Mouse (Mus musculus) cerebellum, adult 18-20 months (tissue): ENCODE results near the gene Plekha5.

Source experiments
- DNase-seq, 2 experiments: peaks; one replicate each; pipeline ENCODE4 v3.0.0; 2021

Plekha5 gene

DNA sequence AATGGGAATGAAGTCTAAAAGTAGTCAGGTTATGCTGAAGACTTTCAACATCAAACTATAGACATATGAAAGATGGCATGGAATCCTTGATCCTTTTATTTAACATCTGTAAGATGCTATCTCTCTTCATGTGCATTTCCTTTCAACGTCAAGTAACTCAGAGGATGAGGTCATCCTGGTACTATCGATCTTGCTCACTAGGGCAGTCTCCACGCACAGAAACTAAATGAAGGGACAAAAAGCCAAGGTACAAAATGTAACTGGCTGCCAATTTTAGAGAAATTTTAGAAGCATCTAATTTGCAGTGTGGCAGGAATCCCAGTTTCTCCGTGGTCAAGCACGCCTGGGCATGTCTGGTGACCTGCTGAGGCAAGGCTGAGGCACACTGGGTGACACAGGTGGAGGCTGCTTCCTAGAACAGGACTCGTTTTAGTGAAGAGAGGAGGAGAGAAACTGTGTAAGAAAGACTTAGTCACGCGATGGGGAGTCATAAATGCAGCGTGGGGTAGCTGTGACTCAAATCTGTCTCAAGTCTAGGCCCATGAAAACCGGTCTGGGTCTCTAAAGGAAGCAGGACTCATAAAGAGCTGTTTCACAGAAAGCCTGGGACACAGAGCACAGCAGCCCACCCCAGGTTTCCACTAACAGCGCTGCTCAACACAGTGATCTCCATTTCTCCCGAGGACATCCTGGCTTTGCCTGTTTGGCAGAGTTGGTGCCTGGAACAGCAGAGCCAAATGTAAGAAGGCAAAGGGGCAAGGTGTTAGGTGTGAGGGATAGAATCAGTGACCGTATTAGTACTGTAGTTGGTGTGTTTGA, 196.9 kb downstream of the Plekha5 start:
- no peak for DNase-seq

DNA sequence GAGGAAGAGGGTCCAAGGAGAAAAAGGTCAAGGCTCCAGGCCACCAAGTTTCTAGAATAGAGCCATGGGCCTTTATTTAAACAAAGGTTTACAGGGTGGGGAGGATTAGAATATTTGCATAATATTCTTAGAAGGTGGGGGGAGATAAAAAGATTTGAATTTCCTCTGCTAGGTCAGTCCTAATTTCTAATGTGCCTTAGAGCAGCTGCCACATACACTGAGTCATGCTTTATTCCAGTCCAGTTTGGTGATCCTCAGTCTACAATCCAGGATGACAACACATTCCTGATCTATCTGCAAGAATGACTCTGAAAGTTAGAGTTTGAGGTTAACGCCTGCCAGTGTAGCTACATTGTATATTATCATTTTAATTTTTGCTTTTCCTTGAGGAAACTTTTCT, 197.8 kb downstream of the Plekha5 start:
- DNase-seq, result no peak

DNA sequence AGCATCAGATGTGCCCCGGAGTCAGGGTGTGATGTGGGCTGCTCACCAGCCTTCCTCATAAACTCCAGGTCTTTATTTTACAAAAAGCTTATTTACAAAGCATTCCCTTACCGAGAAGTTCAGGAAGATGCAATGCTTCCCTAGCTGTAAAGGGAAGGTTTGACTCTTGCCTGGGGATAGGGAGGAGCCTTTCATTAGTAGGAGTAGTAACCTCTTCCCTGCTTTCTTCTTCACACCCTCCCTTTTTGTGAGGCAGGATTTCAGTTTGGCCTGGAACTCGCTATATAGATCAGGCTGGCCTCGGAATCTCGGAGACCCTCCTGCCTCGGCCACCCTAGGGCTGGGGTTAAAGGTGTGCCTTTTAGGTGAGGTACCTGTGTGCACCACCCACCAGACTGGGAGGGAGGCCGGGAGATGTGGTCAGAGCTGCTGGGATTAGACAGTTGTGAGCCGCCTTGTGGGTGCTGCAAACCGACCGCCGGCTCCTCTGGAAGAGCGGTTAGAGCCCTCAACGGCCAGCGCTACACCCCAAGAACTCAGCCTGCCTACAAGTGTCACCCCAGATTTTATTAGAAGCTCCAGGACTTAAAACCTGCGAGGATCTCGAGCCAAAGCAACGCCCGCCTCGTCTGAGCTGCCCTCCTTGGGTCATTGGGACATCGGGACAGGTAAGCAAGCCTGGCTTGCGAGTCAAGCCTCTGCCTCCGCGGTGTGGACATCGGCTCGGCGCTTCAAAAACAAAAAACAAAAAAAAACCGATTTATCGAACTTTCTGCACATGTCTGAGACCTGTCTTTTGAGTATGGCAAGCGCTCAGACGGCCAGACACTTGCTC, 198.8 kb downstream of the Plekha5 start, which contains the start of gene Aebp2:
Gene Aebp2 (plus strand): TSS at position 273 of the 835 bp plus-strand sequence.
- DNase-seq, result peak in 1 of 2 experiments; percentile 29

DNA sequence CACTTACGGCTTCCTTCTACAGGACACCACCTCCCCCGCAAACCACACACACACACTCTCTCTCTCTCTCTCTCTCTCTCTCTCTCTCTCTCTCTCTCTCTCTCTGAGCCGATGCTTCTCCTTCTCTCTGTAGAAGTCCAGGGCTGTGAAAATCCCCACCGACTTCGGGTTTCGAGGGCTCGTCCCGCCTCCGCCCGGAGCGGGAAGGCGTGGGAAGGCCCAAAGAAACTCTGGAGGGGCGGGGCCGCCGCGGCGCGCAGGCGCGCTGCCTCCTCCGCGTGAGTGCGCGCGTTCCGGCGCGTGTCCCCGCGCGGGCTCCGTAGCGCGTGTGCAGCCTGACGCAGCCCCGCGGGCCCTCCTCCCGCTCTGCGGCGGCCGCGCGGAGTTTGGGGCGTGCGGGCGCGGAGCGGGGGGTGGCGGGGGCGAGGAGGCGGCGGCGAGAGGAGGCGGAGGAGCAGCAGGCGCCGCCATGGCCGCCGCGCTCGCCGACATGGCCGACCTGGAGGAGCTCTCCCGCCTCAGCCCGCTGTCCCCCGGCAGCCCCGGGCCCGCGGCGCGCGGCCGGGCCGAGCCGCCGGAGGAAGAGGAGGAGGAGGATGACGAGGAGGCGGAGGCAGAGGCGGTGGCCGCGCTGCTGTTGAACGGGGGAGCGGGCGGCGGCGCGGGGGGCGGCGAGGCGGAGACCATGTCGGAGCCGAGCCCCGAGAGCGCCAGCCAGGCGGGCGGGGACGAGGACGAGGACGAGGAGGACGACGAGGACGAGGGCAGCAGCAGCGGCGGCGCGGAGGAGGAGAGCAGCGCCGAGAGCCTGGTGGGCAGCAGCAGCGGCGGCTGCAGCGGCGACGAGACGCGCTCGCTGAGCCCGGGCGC, 199.6 kb downstream of the Plekha5 start:
- peak; percentile 89 to 97 for DNase-seq

DNA sequence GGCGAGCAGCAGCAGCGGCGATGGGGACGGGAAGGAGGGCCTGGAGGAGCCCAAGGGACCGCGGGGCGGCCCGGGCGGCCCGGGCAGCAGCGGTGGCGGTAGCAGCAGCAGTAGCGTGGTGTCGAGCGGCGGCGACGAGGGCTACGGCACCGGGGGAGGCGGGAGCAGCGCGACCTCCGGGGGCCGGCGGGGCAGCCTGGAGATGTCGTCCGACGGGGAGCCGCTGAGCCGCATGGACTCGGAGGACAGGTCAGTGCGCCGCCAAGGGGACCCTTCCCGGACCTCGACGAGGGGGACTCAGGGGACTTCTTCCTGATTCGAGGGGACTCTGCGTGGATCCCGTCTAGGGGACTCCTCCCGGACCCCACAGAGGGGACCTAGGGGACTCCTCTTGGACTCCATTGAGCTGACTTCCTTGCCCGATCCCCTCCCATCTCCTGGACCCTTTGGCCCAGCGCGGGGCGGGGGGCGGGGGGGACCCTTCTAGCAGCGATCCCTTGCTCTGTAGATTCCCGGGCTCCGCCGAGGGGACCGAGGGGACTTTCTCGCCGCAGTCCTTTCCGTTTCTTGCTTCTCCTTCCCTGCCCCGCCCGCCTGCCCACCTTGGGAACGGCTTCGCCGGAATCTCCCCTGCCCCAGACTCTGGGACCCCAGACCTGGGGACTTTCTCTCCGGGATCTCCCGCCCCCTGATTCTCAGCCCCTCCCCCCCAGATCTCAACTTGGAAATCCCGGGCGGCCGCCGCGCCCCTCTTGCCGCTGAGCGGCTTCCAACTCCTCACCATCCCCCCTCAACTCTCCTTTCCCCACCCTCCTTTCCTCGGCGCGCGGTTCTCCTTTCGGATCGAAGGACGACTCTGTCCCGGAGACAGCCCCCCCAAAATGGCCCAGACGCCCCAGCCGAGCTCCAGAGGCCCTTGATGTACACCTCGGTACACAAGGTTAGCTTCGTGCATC, 200.5 kb downstream of the Plekha5 start:
- peak; percentile 33 to 43 for DNase-seq

DNA sequence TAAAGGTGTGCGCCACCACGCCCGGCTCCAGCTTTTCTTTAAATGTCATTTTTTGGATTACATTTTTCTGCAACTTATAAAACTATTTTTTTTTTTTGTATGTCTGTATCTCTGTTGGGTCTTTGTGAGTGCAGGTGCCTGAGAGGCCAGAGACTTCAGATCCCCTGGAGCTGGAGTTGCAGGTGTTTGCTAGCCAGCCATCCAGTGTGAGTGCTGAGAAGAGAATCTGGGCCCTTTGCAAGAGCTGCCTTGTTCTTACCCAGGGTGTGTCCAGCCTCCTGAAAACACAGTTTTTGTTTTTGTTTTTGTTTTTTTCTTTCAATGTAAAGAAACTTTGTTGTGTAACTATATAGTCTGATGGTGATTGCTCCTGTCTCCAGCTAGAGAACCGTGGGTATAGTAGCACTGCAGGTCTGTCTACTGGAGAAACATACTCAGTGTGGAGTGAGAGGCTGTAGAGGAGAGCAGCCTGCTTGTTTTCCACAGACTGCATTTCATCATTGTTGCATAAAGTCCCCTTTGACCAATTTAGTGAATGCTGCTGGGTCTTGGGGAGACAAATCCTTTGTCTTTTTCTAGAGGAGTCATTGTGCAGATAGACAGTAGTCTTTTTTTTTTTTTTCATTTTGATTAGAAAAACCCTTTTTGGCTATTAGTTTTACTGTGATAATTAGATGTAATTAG, 205.5 kb downstream of the Plekha5 start:
- no peak for DNase-seq

DNA sequence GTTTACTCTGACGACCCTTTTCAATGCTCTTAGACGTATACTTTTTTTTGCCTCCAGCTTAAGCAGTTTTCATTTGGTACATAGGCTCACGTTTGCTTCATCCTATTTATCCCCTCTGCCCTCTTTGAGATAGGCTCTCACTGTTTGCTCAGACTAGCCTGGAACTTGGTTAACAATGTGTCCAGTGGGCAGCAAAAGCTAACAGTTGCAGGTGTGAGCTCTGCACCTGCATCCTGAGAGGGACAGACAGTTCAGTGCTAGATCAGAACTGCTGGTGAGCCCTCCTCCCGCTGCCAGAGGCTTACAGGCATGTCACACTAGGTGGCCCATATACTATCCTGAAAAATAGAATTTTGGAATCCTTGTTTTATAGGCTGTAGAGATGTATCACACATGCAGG, 206.5 kb downstream of the Plekha5 start:
- no peak for DNase-seq

DNA sequence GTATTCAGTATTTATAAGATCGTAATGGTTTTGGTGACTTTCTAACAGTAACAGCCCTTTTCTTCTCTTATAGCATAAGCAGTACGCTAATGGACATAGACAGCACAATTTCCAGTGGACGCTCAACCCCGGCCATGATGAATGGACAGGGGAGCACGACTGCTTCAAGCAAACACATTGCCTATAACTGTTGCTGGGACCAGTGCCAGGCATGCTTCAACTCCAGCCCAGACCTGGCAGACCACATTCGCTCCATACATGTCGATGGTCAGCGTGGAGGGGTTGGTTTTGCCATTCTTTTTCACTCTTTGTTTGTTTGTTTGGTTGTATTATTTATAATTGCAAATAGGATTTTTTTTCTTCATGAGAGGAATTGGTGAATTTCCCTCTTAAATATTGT, 209.8 kb downstream of the Plekha5 start:
- DNase-seq, result peak; percentile 50 to 55

DNA sequence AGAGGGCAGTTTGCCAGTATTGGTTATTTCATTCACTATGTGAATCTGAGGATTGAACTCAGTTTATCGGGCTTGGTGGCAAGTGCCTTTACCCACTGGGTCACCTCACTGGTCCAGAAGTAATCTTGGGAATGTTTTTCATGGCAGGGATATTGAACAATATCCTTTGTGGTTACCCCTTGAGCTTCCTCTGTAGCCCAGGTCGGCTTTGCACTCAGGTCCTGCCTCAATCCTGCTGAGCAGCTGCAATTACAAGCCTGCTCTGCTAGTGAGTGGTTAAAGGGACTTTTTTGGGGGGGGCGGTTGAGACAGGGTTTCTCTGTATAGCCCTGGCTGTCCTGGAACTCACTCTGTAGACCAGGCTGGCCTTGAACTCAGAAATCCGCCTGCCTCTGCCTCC, 212.4 kb downstream of the Plekha5 start:
- no peak for DNase-seq

DNA sequence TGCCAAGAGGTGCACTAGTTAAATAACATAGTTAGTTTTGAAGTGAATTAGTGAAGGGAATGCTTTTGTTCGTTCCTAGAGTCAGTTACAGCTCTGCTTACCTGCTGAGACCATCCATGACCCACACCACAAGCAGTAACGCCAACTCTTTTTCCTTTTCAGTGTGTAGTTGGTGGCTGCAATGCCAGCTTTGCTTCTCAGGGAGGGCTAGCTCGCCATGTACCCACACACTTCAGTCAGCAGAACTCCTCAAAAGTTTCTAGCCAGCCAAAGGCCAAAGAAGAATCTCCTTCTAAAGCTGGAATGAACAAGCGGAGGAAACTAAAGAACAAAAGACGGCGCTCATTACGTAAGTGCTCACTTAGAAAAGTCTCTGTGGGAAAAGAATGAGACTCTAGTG, 218.2 kb downstream of the Plekha5 start:
- DNase-seq, result no peak

DNA sequence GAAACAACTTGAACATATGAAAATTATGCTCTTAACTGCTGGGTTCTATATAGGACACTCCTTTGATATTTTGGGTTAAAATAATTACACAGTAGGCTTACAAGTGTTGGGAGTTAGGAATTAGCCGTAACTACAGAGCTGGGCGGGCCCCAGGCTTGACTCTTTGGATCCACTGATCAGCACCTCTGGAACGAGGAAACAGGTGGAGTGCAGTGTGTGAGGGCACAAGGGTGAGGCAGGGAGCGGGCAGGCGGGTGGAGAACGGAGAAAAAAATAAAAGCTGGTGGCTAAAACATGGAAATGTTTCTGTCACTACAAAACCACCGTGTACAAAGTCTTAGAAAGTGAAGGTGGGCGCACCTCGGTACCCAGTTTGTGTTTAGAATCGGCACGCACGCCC, 218.8 kb downstream of the Plekha5 start:
- no peak for DNase-seq

DNA sequence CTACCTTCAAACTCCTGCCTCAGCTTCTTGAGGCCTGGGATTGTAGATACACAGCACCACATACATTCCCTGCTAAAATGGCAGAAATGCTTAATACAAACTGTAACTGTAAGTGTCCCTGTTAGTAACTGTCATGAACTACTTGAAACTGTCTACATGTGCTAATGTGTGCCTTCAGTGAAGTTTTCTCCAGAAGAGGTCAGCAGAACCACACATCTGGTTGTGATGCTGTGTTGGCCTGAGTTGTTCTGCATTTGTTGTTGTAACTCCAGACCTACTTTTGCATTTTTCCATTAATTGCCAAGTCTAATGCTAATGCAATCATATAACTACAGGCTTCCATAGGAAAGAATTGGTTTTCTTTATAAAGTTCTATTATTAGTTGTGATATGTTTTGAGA, 222.1 kb downstream of the Plekha5 start:
- no peak for DNase-seq
